Mouse (Mus musculus) heart, postnatal 25 days (tissue): Measurements from ENCODE around the gene Itgb5. TPM values are rescaled to one million over a fixed set of nuclear protein-coding genes. Genes with fewer than 3 reads are reported as not detected.

Experiments used
- DNase-seq: peaks from one replicate; pipeline ENCODE4 v3.0.0; 2022; ENCODE audit warnings: low spot score
- intact Hi-C: fragments of 180-260 bp; cut with DNase I; formaldehyde crosslinking; loops from one replicate; pipeline ENCODE4 v1.15.1; 2025
- total RNA-seq, 2 experiments: library from RNA; stranded (reverse); gene quantifications; 2 replicates each; pipeline ENCODE4 v1.2.3; 2021

The Itgb5 gene
- total RNA-seq, 2 experiments from 2014 or later: 73.9 to 80.2 TPM

DNA sequence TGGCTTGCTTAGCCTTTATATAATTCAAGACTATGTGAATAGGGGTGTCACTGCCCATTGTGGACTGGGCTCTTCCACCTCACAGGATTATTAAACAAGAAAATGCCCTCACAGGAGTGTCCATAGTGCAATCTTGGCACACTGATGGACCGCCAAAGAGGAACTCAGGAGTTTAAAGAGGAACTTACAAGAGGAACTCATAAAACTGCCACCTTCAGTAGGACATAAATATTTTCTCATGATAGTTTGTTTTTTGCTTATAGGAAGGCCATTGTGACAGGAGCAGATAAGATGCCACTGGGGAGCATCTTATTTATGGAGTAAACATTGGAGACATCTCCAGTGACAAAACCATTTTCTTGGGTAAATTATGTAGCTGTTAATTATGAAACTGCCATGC, 125.3 kb downstream of the Itgb5 start:
- intact Hi-C loops: loop anchor here (5.0 kb wide), 1 partner anchor 52 kb away; no protein-coding TSS in a partner anchor
- no peak for DNase-seq

DNA sequence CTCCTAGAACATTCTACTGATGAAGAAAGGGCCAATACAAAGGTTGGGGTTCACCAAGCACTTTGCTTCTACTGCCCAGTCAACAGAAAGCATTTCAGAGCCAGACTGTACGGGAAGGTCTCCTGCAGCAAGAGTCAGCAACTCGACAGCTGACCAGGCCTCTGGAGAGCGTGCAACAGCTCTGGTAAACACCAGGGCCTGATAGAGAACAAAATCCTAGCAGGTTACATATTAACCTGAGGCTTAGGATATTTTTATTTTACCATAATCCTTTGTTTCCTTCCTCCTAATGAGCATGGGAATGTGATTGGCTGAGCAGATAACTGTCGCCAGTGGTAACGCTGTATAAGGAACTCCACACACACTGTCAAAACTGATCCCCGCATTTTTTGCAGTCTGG, 134.0 kb downstream of the Itgb5 start:
- DNase-seq: no peak
- intact Hi-C loops: no loop called here

DNA sequence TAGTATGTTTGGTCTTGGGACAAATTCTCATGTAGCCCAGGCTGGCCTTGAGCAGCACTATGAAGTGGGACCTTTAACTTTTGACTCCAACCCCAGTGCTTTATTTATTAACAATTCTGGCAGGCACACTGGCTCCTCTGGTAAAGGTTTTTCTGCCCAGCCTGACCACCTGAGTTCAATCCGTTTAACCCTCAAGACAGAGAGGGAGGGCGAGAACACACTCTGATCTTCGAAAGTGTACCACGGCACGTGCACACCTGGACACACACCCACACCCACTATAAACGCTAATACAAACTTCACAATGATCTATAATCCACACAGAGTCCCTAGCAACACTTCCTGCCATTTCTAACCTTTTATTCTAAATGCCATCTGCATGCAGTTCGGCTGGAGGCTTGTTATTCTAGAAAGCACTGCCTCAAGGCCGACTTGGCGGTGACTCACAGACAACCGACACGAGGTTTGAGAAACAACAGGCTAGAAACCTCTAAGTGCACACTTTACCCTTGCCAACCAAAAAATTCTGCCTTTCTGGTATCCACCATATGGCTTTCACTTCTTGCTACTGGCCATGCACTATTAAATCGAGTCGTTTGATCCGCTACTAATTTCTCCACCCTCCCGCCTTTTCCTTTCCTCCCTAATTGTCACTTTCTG, 136.5 kb downstream of the Itgb5 start:
- intact Hi-C loops: no loop called here
- DNase-seq: no peak

DNA sequence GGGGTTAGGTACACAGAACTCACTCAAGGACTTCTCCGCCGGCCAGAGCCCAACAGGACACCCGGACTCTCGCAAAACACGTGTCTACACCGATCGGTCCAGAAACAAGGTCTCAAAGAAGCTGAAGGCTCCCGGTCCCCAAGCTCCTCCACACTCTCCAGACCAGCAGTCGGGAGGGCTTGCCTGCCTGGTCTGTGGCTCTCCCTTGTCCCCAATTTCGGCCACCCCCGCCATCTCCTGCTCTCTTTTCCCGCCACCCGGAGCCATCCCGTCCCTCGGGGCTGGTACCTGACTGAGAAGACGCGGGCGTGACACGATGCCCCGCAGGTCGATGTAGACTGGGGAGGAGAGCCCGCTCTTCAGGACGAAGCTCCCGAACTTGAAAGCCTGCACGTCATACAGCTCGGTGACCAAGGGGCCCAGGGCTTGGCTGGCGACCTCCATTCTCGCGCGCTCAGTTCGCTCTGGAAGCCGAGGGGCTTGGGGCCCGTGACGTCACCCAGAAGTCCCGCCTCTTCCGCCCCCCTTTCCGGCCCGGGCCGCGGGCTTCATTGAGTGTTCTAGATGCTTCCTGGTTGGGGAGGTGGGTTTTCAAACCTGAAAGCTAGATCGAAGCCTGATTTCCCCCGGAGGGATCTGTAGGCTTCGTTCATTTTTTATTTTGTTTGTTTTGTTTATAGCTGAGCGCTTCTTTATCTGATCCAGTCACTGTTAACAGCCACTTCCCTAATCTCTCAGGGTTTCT, 137.2 kb downstream of the Itgb5 start, which contains the start of gene Umps:
Gene Umps (minus strand): TSS at position 501 of the 745 bp plus-strand sequence.
- intact Hi-C loops: no loop called here
- peak; percentile 69 for DNase-seq

DNA sequence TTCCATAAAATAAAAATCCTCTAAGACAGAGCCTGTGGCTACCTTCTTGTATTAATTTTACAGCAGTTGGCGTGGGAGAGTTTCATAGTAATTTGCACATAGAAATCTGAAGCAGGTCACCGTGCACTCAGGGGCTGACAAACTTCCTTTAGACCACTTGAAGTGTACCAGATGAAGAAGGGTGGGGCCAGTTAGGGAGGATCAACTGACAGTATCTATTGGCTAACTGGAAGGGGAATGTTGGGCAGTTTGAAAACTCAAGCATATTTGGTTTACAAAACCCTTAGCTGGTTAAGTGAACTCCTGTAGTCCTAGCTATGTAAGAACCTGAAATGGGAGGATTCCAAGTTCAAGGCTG, 137.8 kb downstream of the Itgb5 start:
- DNase-seq: no peak
- intact Hi-C loops: no loop called here

DNA sequence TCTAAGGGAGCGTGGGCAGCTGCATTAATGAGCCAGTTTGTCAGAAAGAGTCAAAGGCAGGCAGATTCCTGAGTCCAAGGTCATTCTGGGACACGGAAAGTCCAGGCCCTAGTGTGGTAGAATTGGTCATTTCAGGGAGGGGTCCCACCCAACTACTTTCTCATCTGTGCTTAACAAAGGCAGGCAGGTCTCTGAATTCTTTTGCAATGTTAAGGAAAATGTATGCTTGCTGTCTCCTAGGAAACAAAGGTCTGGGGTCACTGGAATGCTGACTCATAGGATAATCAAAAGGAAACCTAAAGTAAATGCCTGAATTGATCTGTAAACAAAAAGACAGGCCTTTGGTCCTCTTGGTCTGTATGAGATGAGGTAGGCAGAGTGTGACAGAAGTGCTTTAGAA, 150.4 kb downstream of the Itgb5 start:
- DNase-seq: no peak
- intact Hi-C loops: no loop called here

DNA sequence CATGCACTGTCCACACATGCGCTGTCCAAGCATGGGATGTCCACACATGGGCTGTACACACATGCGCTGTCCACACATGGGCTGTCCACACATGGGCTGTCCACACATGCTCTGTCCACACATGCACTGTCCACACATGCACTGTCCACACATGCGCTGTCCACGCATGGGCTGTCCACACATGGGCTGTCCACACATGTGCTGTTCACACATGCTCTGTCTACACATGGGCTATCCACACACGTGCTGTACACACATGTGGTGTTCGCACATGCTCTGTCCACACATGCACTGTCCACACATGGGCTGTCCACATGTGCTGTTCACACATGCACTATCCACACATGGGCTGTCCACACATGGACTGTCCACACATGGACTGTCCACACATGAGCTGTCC, 154.2 kb downstream of the Itgb5 start:
- intact Hi-C loops: no loop called here

DNA sequence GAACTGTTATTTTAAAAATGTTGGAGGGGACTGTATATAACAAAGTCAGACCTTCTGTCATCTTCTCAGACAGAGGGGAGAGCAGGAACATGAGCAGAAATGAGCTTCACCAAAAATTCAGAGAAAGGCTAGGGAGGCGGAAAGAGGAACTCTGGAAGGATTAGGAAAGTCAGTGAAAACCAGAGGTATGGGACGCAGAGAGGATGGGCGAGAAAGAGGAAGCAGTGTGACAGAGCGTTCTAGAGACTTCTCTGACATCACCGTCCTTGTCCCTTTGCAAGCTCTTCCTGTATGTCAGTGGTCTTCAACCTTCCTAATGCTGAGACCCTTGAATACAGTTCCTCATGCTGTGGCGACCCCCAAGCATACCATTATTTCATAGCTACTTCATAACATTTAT, 155.9 kb downstream of the Itgb5 start:
- no peak for DNase-seq
- intact Hi-C loops: no loop called here

More for the DNA sequence above, 154.2 kb downstream of the Itgb5 start:
- no peak for DNase-seq

DNA sequence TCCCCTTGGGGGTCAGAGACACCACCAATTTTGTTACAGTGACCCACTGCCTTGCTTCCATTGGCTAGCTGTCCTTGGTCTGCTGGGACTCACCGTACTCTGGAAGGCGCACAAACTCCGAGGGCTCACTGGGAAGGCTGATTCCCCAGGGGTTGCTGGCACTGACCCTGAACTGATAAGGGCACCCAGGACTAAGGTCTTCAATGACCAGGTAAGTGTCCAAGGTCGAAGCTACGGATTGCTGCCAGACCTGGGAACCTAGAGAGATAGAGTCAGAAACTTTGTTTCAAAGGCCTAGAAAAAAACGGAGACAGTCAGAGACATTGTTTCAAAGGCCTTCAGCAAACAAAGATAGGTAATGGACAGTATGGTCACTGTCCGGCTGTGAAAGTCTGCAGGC, 157.5 kb downstream of the Itgb5 start:
- no peak for DNase-seq
- intact Hi-C loops: no loop called here

DNA sequence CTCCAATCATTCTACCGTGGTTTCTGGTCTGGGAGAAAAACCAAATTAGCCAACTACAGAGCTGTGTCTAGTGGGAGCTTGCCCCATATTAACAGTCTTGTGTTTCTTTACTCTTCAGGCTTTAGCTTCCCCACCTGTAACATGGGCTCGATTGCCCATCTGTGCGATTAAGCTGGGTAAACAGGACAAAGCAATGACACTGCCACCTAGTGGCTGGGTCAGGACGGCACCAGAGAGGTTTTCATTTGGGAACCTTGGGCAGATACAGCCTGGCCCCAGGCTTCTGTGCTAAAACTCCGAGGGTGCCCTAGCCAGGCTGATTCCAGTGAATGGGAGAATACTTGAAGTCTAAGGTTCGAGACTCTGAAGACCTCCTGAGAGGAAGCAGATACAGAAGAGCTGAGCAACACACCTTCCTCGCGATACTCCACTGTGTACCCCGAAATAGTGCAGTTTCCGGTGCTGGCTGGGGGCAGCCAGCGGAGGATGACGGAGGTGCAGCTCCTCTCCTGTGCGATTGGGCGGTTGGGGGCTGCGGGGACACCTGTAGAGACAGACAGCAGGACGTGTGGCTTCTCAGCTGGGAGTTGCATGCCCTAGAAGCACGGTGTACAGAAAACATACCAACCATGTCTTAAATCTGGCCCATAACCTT, 159.0 kb downstream of the Itgb5 start:
- DNase-seq: no peak
- intact Hi-C loops: loop anchor here (1.0 kb wide), 1 partner anchor 167 kb away; no protein-coding TSS in a partner anchor

DNA sequence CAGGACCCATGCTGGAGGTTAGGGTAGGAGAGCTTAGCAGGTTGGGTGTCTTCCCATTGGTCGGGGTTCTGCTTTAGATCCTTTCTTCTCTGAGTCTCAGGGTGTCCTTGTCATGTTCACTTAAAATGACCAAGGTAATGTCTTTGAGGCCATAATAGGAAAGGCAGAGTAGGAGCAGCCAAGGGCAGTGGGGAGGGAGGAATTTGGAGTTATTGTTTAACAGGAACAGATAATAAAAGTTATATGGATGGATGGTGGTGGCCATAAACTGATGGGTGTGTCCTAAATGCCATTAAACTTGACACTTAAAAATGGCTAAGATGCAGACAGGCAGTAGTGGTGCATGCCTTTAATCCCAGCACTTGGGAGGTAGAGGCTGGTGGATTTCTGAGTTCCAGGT, 159.6 kb downstream of the Itgb5 start:
- intact Hi-C loops: no loop called here
- no peak for DNase-seq

DNA sequence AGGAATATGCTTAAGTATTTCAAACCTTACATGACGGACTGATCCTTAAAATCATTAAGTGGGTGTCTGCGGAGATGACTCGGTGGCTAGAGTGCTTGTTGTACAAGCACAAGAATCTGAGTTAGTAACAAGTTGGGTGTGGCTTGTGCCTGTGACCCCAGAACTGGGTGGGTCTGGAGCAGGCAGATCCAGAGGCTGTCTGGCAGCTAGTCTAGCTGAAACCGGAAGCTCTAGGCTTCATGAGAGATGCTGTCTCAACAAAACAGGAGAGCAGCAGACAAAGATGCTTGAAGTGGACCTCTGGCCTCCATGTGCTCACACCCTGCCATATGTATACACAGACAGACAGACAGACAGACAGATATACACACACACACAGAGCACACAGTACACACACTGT, 161.2 kb downstream of the Itgb5 start:
- intact Hi-C loops: no loop called here
- DNase-seq: no peak

DNA sequence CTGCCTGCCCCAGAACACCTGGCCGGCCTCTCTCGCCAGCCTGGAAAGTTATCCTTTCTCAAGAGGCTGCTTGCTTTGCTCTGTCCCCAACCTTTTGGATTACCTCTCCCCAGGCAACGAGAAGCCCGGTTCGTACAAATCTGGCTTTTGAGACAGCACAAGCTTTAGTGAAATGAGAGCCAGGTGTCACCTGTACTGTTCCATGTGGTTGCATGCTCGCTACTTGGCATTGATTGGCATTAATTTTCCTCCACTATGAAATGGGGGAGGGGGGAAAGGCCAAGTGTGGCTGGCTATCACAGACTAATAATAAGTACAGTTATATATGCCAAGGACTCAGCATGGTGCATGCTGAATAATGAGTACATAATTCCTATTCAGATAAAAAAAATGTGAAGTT, 164.9 kb downstream of the Itgb5 start:
- intact Hi-C loops: no loop called here
- no peak for DNase-seq

DNA sequence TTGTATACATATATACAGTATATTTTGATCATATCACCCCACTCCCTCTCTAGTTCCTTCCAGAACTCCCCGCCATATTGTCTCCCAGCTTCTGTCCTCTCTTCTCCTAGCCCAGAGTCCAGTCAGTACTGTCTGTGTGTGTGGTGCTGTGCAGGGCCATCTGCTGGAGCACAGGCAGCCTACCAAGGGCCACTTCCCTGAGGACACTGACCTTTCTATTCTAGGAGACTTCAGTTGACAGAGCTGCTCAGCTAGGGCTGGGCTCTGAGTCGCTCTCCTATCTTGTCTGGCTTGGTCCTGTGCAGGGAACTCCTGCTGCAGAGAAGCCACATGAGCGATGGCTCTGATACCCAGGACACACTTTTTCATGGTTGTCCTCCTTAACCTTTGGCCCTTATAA, 166.0 kb downstream of the Itgb5 start:
- no peak for DNase-seq
- intact Hi-C loops: loop anchor here (5.0 kb wide), 1 partner anchor 42 kb away; no protein-coding TSS in a partner anchor

DNA sequence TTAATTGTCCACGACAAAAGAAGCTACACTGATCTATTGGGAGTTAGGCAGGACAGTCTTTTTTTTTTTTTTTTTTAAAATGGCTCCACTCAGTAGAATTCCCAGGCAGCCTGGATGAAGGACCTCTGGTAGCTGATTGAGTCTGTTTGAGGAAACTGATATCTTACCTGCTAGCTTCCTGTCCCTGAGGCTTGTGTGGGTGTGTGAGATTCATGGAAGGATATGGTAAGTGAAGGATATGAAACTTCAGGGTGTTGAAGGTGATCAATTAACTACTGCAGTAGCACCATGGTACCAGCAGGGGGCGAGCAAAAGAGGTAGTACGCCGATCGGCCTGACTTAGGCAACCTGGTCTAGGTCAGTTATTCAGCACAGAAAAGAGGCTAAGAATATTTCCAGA, 166.6 kb downstream of the Itgb5 start:
- DNase-seq: no peak
- intact Hi-C loops: loop anchor here (5.0 kb wide), 1 partner anchor 41 kb away; no protein-coding TSS in a partner anchor

DNA sequence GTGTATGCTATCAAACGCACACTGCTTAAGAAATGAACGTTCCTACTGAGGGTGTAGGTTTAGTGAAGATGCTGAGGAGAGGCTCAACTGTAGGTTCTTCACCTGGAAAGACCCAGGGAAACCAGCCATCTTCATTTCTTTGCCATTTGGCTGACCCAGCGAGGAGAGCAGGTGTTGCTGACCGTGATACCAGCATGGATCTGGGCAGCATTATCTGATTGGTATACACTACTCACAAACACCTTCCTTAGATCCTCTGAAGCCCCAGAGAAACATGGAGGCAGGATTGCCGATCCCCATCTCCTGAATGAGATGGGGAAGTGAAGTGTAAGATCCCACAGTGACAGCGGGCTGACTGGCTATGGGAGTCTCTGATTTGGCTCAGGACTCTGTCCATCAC, 168.5 kb downstream of the Itgb5 start:
- intact Hi-C loops: loop anchor here (5.0 kb wide), 1 partner anchor 39 kb away; no protein-coding TSS in a partner anchor
- DNase-seq: no peak

Other genes starting within 250 kb of the Itgb5 start
- gene Heg1, start 145.3 kb upstream of the Itgb5 start, total RNA-seq: 100 to 1,000 TPM; 155 to 170 TPM
- under 1 TPM in 1 of 2 experiments, not detected in 1; 0.10 TPM for gene Muc13, start 35.6 kb upstream of the Itgb5 start, total RNA-seq
- gene Umps, start 137.4 kb downstream of the Itgb5 start, total RNA-seq: 1 to 10 TPM; 9.0 to 9.2 TPM